Comparison of ENCODE assay signal across 8 mouse cellular contexts in the genomic region with DNA sequence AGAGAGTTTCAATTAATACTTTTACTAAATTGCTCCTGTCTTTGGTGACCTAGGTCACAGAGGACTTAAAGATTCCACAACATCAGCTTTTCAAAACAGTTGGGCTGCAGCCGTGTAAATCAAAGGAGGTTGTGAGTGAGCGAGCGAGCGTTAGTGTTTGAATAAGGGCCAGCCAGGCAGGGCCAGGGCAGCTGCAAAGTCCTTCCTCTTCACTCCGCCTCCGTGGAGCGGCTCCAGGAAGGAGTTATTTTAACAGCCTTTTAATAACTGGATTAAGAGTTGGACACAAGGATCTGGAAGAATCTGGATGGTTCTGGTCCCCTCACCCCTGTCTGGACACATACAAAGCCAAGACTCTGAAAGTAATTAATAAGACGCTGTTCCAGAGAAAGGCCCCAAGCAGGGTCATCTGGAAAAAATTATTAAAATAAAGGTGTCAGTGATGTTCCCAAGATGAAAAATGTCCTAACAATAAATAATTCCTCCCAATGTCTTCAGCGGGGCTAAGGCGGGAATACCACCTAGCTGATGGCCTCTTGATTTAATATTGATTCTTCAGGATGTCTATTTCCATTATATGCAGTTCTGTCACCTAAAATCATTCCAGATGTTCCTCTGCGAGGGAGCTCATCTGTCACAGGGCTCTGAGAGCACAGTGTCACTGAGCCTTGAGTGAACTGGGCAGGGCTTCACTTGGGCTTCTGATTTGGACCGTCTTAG.
DNase-seq lines count a peak whose midpoint lies in the region; ATAC-seq and TF ChIP-seq lines count a peak whose summit lies in the region.

No protein-coding gene starts in this region.

- no peak overlapping the region for H3K4me2 ChIP-seq in liver, embryonic 12.5 days

- TF ChIP-seq CTCF in gastrocnemius, adult 2 months (IDR thresholded peaks at IDR 0.05) = no peak
- TF ChIP-seq CTCF in left cerebral cortex, adult 2 months (IDR thresholded peaks at IDR 0.05) = no peak

- peak; percentile 65 for DNase-seq in adrenal gland, postnatal 10 days
- DNase-seq in adrenal gland, adult 18-20 months (ENCODE audit: low spot score in 2 of 2) = no peak
- DNase-seq in gastrocnemius, adult 2 months = peak; percentile 85
- DNase-seq in kidney, adult 9 months = peak; percentile 63
- peak; percentile 77 for DNase-seq in lung, postnatal 36 days
- DNase-seq in left cerebral cortex, adult 2 months (ENCODE audit: extremely low spot score in 1 of 2, low spot score in 2 of 2) = no peak

- H3K4me1 ChIP-seq in liver, embryonic 12.5 days = no peaks in the 10 kb centered on the region

- intact Hi-C loops in gastrocnemius, adult 2 months (cut with DNase I) = no loop called here
- intact Hi-C loops in left cerebral cortex, adult 2 months (cut with DNase I) = no loop called here

- H3K9ac ChIP-seq in liver, embryonic 12.5 days = no peak overlapping the region

- no peak for ATAC-seq in CD4-positive, CD25-positive, alpha-beta regulatory T cell, adult 4 months
- ATAC-seq in liver, embryonic 12.5 days = no peak

- peak overlapping the region; percentile 4; the same call in 1 of the 2 replicates for H3K4me3 ChIP-seq in gastrocnemius, adult 2 months
- H3K4me3 ChIP-seq in left cerebral cortex, adult 2 months = no peak overlapping the region
- H3K4me3 ChIP-seq in liver, embryonic 12.5 days = no peak overlapping the region

- peak overlapping the region; percentile 58 for H3K27ac ChIP-seq in gastrocnemius, adult 2 months
- no peak overlapping the region for H3K27ac ChIP-seq in left cerebral cortex, adult 2 months
- no peak overlapping the region for H3K27ac ChIP-seq in liver, embryonic 12.5 days

- H3K9me3 ChIP-seq in liver, embryonic 12.5 days (replicated peaks) = no peaks in the 10 kb centered on the region

- H3K36me3 ChIP-seq in liver, embryonic 12.5 days = no peaks in the 10 kb centered on the region

- no peaks in the 10 kb centered on the region for H3K27me3 ChIP-seq in liver, embryonic 12.5 days (replicated peaks)

- 63% methylated on average over 12 of the region's 12 CpGs for WGBS in liver, embryonic 12.5 days (ENCODE audit: insufficient replicate concordance)

Comparison
In these comparisons a context has a peak if more than half of its experiments do, and no peak if none do; other contexts are left out.
1. DNase-seq: peak in adrenal gland, postnatal 10 days (single experiment), gastrocnemius, adult 2 months (single experiment), kidney, adult 9 months (single experiment) and lung, postnatal 36 days (single experiment); none in adrenal gland, adult 18-20 months (0 of 2) and left cerebral cortex, adult 2 months (0 of 2).